Mouse (Mus musculus): ENCODE measurements around the gene Gatc.

DNA sequence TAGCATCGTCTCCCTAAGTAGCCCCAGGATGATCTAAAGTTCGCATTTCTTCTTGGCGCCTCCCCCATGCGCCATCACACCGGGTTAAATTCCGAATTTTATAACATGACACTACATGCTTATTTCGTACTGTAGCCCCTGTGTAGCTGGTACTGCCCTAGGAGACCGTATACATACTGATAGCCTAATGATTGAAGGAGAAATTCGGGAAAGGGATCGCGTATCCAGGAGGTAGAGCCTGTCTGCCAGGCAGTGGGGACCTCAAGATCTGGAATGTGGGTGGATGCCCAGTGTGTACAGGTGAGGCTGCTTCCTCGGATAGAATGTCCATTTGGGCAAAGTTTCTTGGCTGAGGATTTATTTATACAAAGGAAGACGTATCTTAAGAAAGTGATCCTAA is 39.4 kb downstream of the Gatc start:
- TF ChIP-seq CTCF (IDR thresholded peaks at IDR 0.05; ENCODE audit: low read depth), result no peak
- no peak for TF ChIP-seq EP300 (IDR thresholded peaks at IDR 0.05; ENCODE audit: low read depth)
